Mouse (Mus musculus) cerebellum, adult 9-11 months (tissue): ENCODE results near the gene Sema3d.

Experiments
- DNase-seq: peaks from one replicate; pipeline ENCODE4 v3.0.0; 2022

Sema3d gene

DNA sequence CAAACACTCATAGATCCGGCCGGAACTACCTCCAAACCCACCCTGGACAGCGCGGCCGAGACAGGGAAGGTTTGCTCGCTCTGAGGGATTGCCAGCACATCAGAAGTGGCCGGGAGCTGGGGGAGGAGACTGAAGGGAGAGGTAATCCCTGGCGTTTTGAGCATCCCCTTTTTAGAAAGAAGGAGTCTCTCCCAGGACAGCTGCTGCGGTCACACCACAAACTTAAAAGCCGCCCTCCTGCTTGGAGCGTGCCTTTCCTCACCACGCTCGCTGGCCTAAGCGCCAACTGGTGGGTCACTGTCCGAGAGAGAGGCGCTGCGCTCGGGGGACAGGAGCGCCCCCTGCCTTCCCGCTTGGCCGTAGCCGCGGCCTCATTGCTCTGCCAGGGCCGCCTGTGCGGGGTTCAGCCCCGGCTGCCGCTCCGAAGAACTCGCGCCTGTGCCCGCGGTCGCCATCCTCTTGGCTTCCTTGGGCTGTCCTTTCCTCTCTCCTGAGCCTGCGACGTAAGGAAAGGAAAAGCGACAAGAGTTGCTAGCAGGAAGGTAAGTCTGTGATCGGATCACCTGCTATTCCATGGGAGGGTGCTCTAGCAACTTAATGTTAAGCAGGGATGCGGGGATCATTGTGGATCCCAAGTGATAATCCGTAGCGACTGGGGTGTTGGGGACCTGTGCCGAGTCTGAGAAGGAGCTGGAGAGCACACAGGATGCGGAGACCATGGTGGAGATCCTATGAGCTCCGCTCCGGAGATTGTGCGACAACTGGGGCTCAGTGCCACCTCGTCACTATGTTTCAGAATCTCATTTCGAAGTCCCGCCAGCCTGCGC lies at the start of gene Sema3d:
Gene Sema3d, plus strand, starts transcription at position 253 of the 827 bp plus-strand sequence.
- peak; percentile 35 for DNase-seq

DNA sequence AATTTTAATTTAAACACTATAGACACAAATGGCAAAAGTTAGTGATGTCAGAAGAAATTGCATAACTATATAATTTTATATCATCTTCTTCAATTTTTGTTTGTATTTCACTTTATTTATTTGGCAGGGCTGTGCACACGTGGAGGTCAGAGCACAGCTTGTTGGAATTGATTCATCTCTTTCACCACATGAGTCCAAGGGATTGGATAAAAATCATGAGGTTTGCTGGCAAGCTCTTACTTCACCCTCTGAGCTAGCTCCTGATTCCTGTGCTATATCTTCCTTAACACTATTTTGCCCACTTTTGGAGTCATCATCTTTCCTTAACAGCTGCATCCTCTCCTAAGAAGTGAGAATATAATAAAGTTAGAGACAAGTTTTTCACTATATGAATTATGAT lies 5.9 kb upstream of the Sema3d start:
- no peak for DNase-seq

- DNase-seq, result no peak
These were observed 4.3 kb upstream of the Sema3d start for GRCm38 (mm10) chr5:12378900-12379299.

- no peak for DNase-seq
These were observed 1.2 kb upstream of the Sema3d start for GRCm38 (mm10) chr5:12382010-12382409.

GRCm38 (mm10) chr5:12383960-12384285 lies 738 bp downstream of the Sema3d start:
- DNase-seq, result no peak

DNA sequence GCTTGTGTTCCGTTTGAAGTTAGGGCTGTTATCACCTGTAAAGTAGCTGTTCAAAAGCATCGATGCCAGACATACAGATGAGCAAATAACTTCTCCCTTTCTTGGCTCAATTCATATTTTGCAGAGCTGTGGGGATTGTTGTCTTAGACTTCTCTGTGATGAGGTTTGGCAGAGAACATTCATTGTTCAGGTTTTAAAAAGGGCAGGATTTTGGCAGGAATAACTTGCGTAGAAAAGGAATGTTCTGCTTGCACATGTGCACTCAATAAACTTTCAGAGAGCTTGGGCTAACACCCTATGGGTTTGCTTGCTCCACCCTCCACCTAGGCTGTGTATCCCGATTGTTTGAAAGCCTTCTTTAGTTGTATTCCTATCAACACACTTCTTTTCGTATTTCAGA lies 9.5 kb downstream of the Sema3d start:
- no peak for DNase-seq

DNA sequence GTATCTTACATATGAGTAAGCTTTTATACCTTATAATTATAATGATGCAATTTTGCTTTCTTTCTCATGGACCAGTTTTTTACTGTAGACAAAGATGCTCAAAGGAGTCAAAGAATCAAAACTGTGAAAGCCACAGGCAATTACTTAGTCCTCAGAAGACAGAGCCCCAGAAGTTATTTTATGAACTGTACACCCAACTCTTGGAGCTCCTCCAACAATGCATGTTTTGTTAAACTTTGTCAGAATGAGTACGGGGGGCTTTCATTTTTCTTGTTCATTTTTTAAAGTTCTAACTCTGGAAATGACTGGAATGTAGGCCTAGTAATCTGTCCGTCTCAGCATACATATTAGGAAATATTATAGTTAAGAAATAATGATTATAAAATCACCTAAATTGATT lies 16.1 kb downstream of the Sema3d start:
- DNase-seq, result no peak

- no peak for DNase-seq
These were observed 21.0 kb downstream of the Sema3d start for GRCm38 (mm10) chr5:12404229-12404628.

- no peak for DNase-seq
These were observed 29.4 kb downstream of the Sema3d start for GRCm38 (mm10) chr5:12412595-12412994.

DNA sequence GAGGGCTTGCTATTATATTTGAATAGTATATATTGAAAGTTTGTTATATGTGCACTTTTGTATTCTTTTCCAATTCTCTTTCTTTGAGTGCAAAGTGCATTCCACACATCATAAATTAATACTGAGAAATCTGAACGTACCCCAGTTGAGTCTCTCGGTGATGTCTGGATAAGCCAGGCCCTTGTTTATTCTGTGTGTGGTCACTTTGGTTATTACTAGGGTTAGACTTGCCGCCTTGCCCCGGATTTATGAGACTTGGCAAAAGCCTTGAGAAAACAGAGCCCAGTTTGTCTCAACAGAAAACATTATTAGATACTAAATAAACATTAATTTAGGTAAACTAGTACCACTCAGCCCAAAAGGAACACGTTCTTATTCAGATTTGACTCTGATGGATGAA lies 40.1 kb downstream of the Sema3d start:
- no peak for DNase-seq

GRCm38 (mm10) chr5:12441737-12442136 lies 58.6 kb downstream of the Sema3d start:
- DNase-seq, result no peak

DNA sequence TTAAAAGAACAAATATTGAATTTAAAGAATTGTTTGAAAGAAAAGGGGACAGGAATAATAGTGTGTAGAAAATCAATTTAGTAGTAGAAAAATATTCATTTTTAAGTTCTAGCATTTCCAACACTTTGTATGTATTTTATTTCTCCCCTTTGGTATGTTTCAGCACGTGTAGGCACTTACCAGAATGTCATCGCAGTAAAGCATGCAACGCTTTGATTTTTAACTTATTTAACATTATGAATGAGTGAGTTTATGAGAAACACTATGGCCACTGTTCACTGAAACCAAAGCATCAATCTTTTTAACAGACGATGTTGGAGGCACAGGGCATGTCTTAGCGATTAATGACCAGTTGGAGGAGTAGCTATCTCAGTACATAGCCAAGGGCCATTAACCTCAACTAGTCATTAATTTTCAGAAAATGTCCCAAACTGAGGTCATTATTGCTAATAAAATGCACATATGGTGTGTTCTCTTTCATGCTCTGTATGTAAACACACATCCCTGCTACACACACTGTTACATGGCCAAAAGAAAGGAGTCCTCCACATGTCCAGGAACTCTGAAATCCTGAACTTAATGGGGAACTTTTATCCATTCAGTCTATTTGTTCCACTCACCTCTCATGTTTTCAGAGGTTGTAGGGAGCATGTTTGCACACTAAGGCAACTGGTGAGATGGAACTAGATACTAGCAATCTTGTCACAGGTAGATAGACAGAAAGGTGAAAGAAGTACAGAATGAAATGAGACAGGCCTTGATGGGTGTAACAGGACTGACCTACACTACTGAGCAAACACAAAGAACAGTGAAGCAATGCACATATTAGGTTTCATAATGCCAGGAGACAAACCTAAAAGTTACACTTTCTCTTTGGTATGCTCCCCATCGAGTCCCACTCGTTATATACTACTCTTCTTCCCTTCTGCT lies 59.3 kb downstream of the Sema3d start:
- DNase-seq, result no peak

GRCm38 (mm10) chr5:12451089-12451488 lies 67.9 kb downstream of the Sema3d start:
- DNase-seq, result no peak

- DNase-seq, result no peak
These were observed 71.8 kb downstream of the Sema3d start for GRCm38 (mm10) chr5:12454946-12455345.

- DNase-seq, result no peak
These were observed 74.3 kb downstream of the Sema3d start for GRCm38 (mm10) chr5:12457509-12457908.

- no peak for DNase-seq
These were observed 84.6 kb downstream of the Sema3d start for GRCm38 (mm10) chr5:12467568-12468336.

DNA sequence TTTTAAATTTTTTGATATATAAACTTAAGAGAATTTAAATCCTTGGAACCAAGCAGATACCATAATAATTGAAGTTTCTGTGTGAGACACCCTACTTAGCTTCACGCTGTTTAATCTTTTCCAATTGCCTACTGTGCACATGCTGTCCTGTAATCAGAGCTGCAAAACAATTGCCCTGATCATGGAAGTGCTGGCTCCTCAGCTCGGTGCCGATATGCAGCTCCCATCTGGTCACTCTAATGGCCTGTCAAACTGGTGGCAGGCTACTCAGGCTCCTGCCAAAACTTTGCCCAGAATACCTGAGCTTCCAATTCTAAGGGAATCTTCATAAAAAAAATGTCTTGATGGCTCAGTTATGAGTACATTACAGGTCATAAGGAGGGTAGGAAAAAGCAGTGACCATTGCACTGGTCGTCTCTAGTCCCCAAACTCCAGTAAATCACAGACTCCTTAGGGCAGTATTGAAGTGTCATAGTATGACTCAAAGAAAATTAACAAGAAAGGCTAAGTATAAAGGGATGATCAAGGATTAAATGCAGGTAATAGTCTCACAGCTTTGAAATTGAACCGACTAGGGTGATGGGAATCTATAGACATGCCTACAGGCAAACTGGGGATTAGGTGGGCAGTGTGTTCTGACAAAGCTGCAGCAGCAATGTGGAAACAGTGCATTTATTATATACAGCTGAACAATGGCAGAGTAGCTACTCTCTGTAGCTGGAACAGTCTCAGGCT lies 91.9 kb downstream of the Sema3d start:
- peak; percentile 2 for DNase-seq

GRCm38 (mm10) chr5:12475639-12475916 lies 92.4 kb downstream of the Sema3d start:
- DNase-seq, result no peak

- DNase-seq, result no peak
These were observed 104.7 kb downstream of the Sema3d start for GRCm38 (mm10) chr5:12487926-12488325.

DNA sequence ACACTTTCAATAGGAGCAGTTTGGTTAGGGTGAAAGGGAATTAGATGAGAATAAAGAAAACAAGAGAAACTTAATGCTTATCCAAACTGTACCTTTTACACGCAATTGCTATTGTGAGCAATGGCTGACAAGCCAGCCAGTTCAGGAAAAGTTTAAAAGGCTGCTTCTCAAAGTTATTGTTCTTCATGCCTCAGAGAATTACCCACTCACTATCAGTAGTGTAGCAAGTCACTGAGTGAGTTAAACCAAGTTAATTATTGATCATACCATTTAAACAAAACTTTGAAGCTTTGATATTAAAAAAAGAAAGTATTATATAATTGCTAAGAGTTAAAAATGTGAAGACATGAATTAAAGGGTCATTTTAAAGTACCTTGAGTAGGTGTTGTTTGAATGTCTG lies 108.5 kb downstream of the Sema3d start:
- DNase-seq, result no peak

DNA sequence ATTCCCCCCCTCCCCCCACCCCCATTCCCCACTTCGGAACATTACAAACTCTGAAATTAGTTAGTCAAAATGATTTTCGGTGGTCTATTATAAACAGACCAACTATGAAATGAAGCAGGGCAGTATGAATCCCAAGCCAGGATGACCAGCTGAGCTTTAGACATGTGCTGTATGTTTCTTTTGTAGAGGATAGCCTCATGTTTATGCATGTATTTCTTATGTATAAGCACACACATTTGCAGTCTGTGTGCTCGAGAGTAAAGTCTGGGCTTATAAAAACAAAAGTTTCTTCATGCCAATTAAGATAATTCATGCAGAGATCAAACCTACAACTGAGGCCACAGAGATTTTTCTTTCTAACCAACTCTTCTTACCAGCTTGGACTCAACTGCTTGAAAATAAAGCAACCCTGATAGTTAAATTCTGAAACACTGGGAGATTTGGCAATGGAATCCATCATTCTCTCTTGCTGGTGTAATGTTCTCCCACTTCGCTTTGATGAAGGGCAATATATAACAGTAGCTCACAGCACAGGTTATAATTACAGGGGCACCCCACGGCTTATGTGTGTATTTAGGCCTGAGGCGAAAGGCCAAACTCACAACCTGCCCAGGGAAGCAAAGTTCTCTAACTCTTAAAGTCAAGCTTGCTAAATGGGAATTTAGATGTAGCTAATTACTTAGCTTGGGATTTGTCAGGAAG lies 115.2 kb downstream of the Sema3d start:
- no peak for DNase-seq

GRCm38 (mm10) chr5:12499037-12499436 lies 115.9 kb downstream of the Sema3d start:
- no peak for DNase-seq
